Mouse (Mus musculus): ENCODE measurements at regions not wholly inside any gene's neighbourhood (a gene's known extent, or its start where the extent isn't known, plus 50 kb on each side); places are given as distances from the start of the nearest gene placed in this dataset.

DNA sequence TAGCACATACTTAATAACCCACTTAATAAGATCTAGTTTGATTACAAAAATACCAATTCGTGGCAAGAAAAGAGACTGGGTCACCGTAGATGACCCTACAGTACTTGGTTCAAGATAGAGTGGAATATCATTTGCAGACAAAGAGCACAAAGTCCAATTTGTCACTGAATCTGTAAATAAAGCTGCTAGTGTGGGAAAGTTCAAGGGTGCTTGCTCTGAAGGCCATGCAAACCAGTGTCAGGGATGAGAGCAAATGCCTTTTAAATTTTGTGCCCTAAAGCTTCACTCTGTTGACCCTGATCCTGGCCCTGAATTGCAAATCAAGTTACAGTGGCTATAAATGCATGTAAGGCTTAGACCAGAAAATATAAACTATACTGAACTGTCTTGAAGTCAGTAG, 113.1 kb downstream of the Cd55b start:
- Histone ChIP-seq H3K27me3 (ENCODE audit: low read depth, poor library complexity, severe bottlenecking) (no peaks in the 10 kb centered on the region), H3K9me3 (replicated peaks) (no peaks in the 10 kb centered on the region), H3K36me3 (no peaks in the 10 kb centered on the region), H3K4me1 (no peaks in the 10 kb centered on the region), H3K4me3 (no peak overlapping the region), H3K27ac (no peak overlapping the region)
- DNase-seq (ENCODE audit: low spot score), result no peak
- 76% methylated on average over 2 of the region's 2 CpGs for WGBS

DNA sequence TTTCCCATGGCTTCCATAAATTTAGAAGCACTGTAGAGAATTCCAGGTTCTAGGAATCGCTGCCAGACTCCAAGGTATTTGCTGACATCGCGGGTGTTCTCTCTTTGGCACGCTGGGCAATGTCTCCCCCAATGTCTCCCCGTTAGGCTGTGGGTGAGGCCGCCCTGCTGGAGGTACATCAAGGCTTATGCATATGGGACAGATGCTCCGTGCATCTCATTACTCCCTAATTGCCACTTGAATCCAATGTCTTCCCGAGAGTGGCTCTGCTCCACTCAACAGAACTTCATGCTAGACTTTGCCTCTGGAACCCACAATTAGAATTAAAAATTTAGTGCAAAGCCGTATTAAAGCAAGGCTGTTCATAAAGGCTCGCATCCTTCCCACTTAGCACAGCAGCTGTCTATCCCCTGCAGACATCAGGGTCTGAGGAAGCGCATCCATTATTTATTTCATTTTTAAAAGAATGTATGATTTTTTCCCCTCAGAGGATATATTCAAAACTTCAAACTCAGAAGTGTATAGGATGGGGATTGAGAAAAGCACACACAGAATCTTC, 120.9 kb downstream of the Cd55b start:
- WGBS, result 67% methylated on average over 11 of the region's 11 CpGs
- H3K9me3 ChIP-seq (replicated peaks), result no peaks in the 10 kb centered on the region
- H3K36me3 ChIP-seq, result no peaks in the 10 kb centered on the region
- H3K4me1 ChIP-seq, result peaks cover 12% of the 10 kb centered on the region
- no peak overlapping the region for H3K27ac ChIP-seq
- no peaks in the 10 kb centered on the region for H3K27me3 ChIP-seq (ENCODE audit: low read depth, poor library complexity, severe bottlenecking)
- H3K4me3 ChIP-seq, result no peak overlapping the region
- no peak for DNase-seq (ENCODE audit: low spot score)

DNA sequence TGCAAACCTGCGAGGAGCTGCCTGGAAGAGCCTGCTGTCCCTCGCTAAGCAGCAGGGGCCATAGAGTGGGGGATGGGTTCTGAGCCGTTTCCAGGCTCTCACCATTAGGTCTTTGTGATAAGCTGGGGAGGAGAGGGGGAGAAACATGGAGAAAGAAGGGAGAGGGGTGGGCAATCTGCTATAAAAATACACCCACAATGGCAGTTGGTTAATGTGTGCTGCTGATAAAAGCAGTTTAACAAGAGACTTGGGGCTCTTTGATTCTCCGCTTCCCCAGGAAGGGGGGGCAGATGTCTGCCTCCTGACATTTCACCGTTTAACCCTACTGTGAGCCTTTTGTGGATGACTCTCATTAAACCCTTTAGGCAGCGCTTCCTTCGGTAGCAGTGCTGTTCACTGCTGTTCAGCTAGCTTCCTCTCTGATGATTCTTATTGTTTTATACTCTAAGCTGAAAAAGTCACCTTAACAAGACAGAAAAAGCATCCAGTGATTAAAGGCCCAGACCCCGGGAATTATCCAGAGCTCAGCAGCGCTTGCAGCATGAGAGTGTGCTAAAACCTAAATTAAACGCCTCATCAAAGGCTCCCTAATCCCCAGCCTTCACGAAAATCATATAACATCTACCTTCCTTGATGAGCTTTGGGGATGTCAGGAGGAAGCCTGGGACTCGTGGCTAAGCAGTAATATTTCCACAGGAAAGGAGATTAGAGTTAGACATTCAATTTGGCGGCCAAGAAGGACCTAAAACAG, 122.6 kb downstream of the Cd55b start:
- WGBS, result 5% methylated on average over 13 of the region's 13 CpGs
- H3K27me3 ChIP-seq (ENCODE audit: low read depth, poor library complexity, severe bottlenecking), result no peaks in the 10 kb centered on the region
- peaks cover 12% of the 10 kb centered on the region for H3K4me1 ChIP-seq
- peak overlapping the region; percentile 76 for H3K27ac ChIP-seq
- H3K4me3 ChIP-seq, result peak overlapping the region; percentile 37
- no peaks in the 10 kb centered on the region for H3K36me3 ChIP-seq
- no peaks in the 10 kb centered on the region for H3K9me3 ChIP-seq (replicated peaks)
- peak; percentile 51 for DNase-seq (ENCODE audit: low spot score)

DNA sequence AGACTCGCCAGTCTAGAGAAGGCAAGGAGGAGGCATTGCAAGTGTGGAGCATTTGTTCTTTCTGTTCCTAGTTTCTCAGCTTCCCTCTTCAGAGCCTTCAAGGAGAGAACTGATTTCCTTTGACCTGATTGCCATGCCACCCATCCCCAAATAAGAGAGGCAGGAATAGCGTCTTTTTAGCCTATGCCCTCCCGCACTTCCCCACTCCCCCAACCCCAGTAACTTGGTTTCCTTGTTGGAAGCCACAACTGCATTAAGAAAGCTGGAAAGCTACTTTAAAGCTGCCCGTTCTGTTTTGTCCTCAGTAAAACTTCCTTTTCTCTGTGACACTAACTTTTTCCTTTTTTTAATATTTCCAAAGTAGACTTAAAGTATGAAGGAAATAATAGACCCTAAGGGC, 123.2 kb downstream of the Cd55b start:
- Histone ChIP-seq H3K4me3 (peak overlapping the region; percentile 37), H3K9me3 (replicated peaks) (no peaks in the 10 kb centered on the region), H3K4me1 (peaks cover 12% of the 10 kb centered on the region), H3K27me3 (ENCODE audit: low read depth, poor library complexity, severe bottlenecking) (no peaks in the 10 kb centered on the region), H3K27ac (peak overlapping the region; percentile 76; the same call in 1 of the 2 replicates), H3K36me3 (no peaks in the 10 kb centered on the region)
- WGBS, result 10% methylated on average over 4 of the region's 4 CpGs
- no peak for DNase-seq (ENCODE audit: low spot score)

DNA sequence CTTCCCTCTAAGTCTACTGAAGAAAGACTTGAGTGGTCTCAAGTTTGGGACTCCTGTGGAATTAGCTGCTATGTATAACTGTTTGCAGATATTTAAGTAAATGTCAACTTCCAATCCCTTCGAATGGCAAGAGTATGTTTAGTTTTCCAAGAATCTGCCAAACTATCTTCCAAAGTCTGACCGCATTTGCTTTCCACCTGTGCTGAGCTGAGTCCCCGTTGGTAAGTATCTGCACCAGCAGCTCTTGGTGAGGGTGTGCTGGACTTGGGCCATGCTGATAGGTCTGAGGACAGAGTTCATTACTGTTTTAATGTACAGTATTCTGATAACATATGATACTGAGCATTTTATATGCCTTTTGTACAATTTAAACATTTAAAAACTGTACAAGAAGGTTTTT, 123.7 kb downstream of the Cd55b start:
- Histone ChIP-seq H3K4me3 (no peak overlapping the region), H3K36me3 (no peaks in the 10 kb centered on the region), H3K4me1 (peaks cover 12% of the 10 kb centered on the region), H3K9me3 (replicated peaks) (no peaks in the 10 kb centered on the region), H3K27ac (no peak overlapping the region), H3K27me3 (ENCODE audit: low read depth, poor library complexity, severe bottlenecking) (no peaks in the 10 kb centered on the region)
- 78% methylated on average over 3 of the region's 3 CpGs for WGBS
- DNase-seq (ENCODE audit: low spot score), result no peak

DNA sequence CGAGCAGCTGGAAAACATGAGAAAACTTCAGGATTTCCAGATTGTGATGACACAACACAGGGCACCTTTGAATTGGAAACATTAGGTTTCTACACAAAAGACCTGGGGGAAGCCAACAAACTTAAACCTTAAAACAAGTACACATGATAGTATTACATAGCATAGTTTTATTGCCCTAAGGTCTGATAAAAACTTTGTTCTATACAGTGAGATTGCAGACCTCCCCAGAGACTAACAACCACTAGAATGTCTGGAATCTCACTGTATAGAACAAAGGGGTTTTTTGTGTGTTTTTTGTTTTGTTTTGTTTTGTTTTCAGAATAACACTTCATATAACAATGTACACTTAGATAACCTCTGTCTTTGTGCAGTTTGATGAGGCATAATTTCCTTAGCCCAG, 124.2 kb downstream of the Cd55b start:
- H3K4me3 ChIP-seq, result no peak overlapping the region
- no peaks in the 10 kb centered on the region for H3K36me3 ChIP-seq
- no peaks in the 10 kb centered on the region for H3K9me3 ChIP-seq (replicated peaks)
- H3K4me1 ChIP-seq, result peaks cover 12% of the 10 kb centered on the region
- WGBS, result 92% methylated on average over 1 of the region's 1 CpGs
- DNase-seq (ENCODE audit: low spot score), result no peak
- no peak overlapping the region for H3K27ac ChIP-seq
- H3K27me3 ChIP-seq (ENCODE audit: low read depth, poor library complexity, severe bottlenecking), result no peaks in the 10 kb centered on the region

DNA sequence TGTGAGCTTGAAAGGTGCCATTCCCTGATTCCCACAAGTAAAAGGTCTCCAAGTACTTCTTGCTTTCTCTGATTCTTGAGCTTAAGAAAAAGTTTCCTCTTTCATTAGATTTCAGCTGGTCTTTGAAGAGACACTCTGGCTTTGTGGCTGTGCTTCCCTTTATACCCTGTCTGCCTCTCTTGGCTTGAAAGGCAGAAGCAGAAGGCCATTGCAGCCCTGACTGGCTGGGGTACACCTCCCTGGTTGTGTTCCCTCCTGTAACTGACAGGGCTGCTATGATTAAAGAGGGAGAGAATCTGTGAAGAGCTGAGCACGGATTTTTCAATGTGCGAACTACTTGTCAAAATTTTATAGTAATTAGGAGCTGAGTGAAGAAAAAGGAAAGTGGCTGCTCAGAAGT, 125.3 kb downstream of the Cd55b start:
- Histone ChIP-seq H3K27ac (no peak overlapping the region), H3K4me3 (no peak overlapping the region)
- DNase-seq (ENCODE audit: low spot score), result no peak

DNA sequence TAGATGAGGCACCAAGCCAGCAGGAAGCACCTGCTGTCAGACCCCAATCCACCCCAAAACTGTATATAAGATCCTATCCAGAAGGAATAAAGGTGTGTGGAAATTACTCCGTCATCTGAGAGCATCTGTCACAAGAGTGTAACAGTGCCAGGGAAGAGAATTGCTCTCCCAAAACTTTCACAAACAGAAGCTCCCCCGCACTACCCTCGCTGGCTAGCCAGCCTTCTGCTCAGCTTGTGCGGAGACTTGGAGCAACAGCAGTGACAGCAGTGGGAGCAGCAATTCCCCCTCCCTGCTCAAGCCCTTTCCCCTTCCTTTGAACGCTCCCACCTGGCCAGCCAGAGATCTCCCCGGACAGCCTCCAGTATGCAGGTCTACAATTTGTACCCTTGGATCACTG, 136.9 kb downstream of the Cd55b start:
- whole genome bisulfite sequencing, result 85% methylated on average over 6 of the region's 6 CpGs
- H3K27ac ChIP-seq, result no peak overlapping the region
- H3K4me3 ChIP-seq, result no peak overlapping the region
- DNase-seq (ENCODE audit: low spot score), result no peak
- no peaks in the 10 kb centered on the region for H3K27me3 ChIP-seq (ENCODE audit: low read depth, poor library complexity, severe bottlenecking)
- H3K4me1 ChIP-seq, result no peaks in the 10 kb centered on the region
- no peaks in the 10 kb centered on the region for H3K36me3 ChIP-seq
- H3K9me3 ChIP-seq (replicated peaks), result no peaks in the 10 kb centered on the region

More for the DNA sequence above, 125.3 kb downstream of the Cd55b start:
- H3K4me1 ChIP-seq, result peaks cover 12% of the 10 kb centered on the region
- no peaks in the 10 kb centered on the region for H3K36me3 ChIP-seq
- H3K27me3 ChIP-seq (ENCODE audit: low read depth, poor library complexity, severe bottlenecking), result no peaks in the 10 kb centered on the region
- WGBS, result 70% methylated on average over 2 of the region's 2 CpGs
- no peaks in the 10 kb centered on the region for H3K9me3 ChIP-seq (replicated peaks)

DNA sequence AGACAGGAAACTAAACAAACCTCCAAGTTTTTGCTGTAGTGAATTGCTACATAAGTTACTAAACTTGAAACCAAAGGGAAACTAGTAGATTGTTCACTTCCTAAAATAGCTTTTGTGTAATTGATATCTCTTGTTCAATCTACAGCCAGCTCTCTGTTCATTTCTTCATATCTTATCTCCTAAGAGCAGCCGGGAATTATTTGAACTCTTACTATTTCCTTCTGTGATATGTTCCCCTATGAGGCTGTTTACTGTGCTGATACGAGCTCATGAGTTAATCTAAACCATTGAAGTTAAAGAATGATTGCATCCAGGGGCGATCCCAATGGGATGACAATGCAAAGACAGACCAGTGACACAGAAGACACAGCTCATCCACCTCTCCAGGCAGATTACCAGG, 140.7 kb downstream of the Cd55b start:
- DNase-seq (ENCODE audit: low spot score), result no peak
- H3K9me3 ChIP-seq (replicated peaks), result no peaks in the 10 kb centered on the region
- no peak overlapping the region for H3K4me3 ChIP-seq
- H3K4me1 ChIP-seq, result no peaks in the 10 kb centered on the region
- no peaks in the 10 kb centered on the region for H3K36me3 ChIP-seq
- no peak overlapping the region for H3K27ac ChIP-seq
- H3K27me3 ChIP-seq (ENCODE audit: low read depth, poor library complexity, severe bottlenecking), result no peaks in the 10 kb centered on the region
- 87% methylated on average over 3 of the region's 3 CpGs for WGBS

DNA sequence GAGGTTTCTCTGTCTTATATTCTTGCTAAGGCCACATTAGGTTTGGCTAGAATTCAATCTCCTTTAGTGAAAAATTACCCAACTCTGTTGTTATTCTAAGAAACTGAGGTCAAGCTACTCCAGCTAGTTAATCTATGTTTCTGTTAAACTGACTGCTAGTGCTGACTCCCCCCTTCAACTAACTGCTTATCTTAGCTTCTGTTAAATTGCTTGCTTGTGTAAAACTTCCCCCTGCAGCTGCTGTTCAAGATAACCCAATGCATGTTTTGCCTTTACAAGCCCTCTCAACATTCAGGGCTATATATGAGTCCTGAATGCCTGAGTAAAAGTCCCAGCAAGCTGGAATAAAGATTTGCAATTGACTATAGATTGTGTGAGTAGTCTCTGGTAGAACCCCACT, 143.6 kb downstream of the Cd55b start:
- no peak overlapping the region for H3K27ac ChIP-seq
- H3K27me3 ChIP-seq (ENCODE audit: low read depth, poor library complexity, severe bottlenecking), result no peaks in the 10 kb centered on the region
- no peaks in the 10 kb centered on the region for H3K9me3 ChIP-seq (replicated peaks)
- H3K4me3 ChIP-seq, result no peak overlapping the region
- no peak for DNase-seq (ENCODE audit: low spot score)
- H3K4me1 ChIP-seq, result peaks cover 4% of the 10 kb centered on the region; the same call in 1 of the 2 replicates
- H3K36me3 ChIP-seq, result no peaks in the 10 kb centered on the region

DNA sequence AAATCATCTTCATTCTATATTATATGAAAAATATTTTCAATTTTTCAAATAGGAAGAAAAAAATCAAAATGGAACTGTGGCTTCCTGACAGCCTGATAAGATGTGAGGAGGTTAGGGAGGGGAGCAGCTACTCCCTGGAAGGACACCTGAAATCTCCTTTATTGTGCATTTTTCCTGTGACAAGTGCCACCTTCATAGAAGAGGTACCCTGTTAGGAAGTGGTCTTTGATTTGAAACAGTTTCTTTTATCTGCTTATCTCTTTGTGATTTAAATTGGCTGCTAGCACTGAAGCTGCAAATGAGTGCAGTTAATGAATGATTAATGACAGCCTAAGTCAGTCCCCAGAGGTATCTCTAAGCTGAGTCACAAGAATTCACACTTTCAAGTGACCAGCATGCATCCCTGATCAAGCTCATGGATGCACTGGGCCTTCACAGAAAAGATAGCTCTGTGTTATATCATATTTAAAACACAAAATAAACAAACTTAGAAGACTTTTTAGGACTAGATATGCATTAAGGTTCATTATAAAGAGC, 144.7 kb downstream of the Cd55b start:
- Histone ChIP-seq H3K4me3 (no peak overlapping the region), H3K27me3 (ENCODE audit: low read depth, poor library complexity, severe bottlenecking) (no peaks in the 10 kb centered on the region), H3K36me3 (no peaks in the 10 kb centered on the region), H3K4me1 (peaks cover 4% of the 10 kb centered on the region; the same call in 1 of the 2 replicates), H3K9me3 (replicated peaks) (no peaks in the 10 kb centered on the region), H3K27ac (no peak overlapping the region)
- no peak for DNase-seq (ENCODE audit: low spot score)

DNA sequence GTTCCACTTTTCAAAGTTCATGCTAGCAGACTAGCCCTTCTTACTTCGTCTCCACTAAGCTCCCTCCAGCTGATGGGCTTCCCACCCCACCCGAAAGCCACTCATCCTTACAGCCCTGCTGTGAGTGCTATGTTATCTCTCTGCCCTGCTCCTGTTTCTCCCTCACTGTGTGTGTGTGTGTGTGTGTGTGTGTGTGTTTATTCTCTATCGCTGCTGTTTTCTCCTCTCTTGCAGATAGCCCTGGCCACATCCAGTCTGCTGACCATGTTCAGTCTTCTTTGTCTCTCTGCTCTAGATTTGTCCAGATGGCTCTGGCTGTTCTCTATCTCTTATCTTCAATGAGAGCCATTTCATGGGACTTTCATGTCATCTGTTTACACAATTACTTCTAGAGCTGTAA, 145.9 kb downstream of the Cd55b start:
- no peak for DNase-seq (ENCODE audit: low spot score)
- Histone ChIP-seq H3K4me3 (no peak overlapping the region), H3K9me3 (replicated peaks) (no peaks in the 10 kb centered on the region), H3K36me3 (no peaks in the 10 kb centered on the region), H3K27ac (no peak overlapping the region), H3K27me3 (ENCODE audit: low read depth, poor library complexity, severe bottlenecking) (no peaks in the 10 kb centered on the region), H3K4me1 (peaks cover 4% of the 10 kb centered on the region; the same call in 1 of the 2 replicates)
- 79% methylated on average over 3 of the region's 3 CpGs for WGBS

DNA sequence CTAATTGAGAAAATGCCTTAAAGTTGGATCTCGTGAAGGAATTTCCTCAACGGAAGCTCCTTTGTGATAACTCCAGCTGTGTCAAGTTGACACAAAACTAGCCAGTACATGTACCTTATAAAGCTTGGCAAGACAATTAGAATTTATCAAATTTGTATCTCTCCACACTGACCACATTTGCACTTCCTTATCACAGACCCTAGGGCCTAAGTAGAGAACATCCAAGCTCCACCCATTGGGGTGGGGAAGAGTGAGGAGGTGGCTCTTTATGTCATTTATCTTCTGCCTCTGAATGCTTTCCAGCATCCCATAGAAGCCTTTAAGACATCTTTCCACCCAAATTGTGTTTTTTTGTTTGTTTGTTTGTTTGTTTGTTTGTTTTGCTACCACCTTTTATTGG, 146.8 kb downstream of the Cd55b start:
- H3K4me3 ChIP-seq, result no peak overlapping the region
- H3K27ac ChIP-seq, result no peak overlapping the region
- no peaks in the 10 kb centered on the region for H3K9me3 ChIP-seq (replicated peaks)
- DNase-seq (ENCODE audit: low spot score), result no peak
- H3K36me3 ChIP-seq, result no peaks in the 10 kb centered on the region
- H3K4me1 ChIP-seq, result peaks cover 4% of the 10 kb centered on the region; the same call in 1 of the 2 replicates
- 98% methylated on average over 2 of the region's 2 CpGs for WGBS
- no peaks in the 10 kb centered on the region for H3K27me3 ChIP-seq (ENCODE audit: low read depth, poor library complexity, severe bottlenecking)
